Mouse (Mus musculus): ENCODE measurements at regions not wholly inside any gene's neighbourhood (a gene's known extent, or its start where the extent isn't known, plus 50 kb on each side); places are given as distances from the start of the nearest gene placed in this dataset.

- TF ChIP-seq POLR2A (IDR thresholded peaks at IDR 0.05; ENCODE audit: extremely low read depth, insufficient read depth, low read length) (no peak), CTCF (IDR thresholded peaks at IDR 0.05; ENCODE audit: low read depth, low read length) (no peak)
Measured at GRCm38 (mm10) chr8:56784441-56784840, 233.6 kb downstream of the Fbxo8 start.
